Mouse (Mus musculus): ENCODE measurements around the gene Ager.

GRCm38 (mm10) chr17:34562595-34562994 lies 35.1 kb upstream of the Ager start:
- TF ChIP-seq CTCF (IDR thresholded peaks at IDR 0.05; ENCODE audit: extremely low read depth, insufficient read depth, insufficient read length, insufficient replicate concordance) (no peak), POLR2A (IDR thresholded peaks at IDR 0.05; ENCODE audit: low read depth, low read length) (no peak)
